Mouse (Mus musculus) stomach, postnatal 0 days (tissue): ENCODE measurements around the gene Stk10. TPM values are rescaled to one million over a fixed set of nuclear protein-coding genes. Genes with fewer than 3 reads are reported as not detected.

Experiments used
- ATAC-seq: fragments of 200-750 bp; cut with Nextera tagmentation; 2 replicates; pipeline ENCODE4 v1.8.0; 2017; ENCODE audit not compliant: low FRiP score, low TSS enrichment
- DNase-seq: peaks from one replicate; pipeline ENCODE4 v3.0.0-alpha.2; 2016; ENCODE audit warnings: low spot score
- H3K27ac ChIP-seq: fragments of 300-500 bp; sonication (generic); replicated peaks from 2 replicates; pipeline ENCODE4 v1.5.1; 2014; ENCODE audit warnings: mild to moderate bottlenecking, control low read depth
- H3K27me3 ChIP-seq: fragments of 300-500 bp; sonication (generic); 2 replicates; pipeline ENCODE4 v1.6.1; 2014; ENCODE audit warnings: low read length; ENCODE audit not compliant: control insufficient read depth, insufficient read depth
- H3K36me3 ChIP-seq: fragments of 300-500 bp; sonication (generic); 2 replicates; pipeline ENCODE4 v1.6.1; 2014; ENCODE audit warnings: low read length, mixed read lengths; ENCODE audit not compliant: control insufficient read depth, insufficient read depth
- H3K4me1 ChIP-seq: fragments of 300-500 bp; sonication (generic); replicated peaks from 2 replicates; pipeline ENCODE4 v1.6.1; 2014; ENCODE audit warnings: antibody characterized with exemption; ENCODE audit not compliant: control insufficient read depth, insufficient read depth
- H3K4me2 ChIP-seq: fragments of 300-500 bp; sonication (generic); replicated peaks from 2 replicates; pipeline ENCODE4 v1.6.1; 2014; ENCODE audit warnings: low read depth, mild to moderate bottlenecking, control low read depth, moderate library complexity
- H3K4me3 ChIP-seq: fragments of 300-500 bp; sonication (generic); 2 replicates; pipeline ENCODE4 v1.5.1; 2014; ENCODE audit warnings: low read depth, low read length, control low read depth
- H3K9ac ChIP-seq: fragments of 300-500 bp; sonication (generic); 2 replicates; pipeline ENCODE4 v1.6.1; 2014; ENCODE audit warnings: mild to moderate bottlenecking, low read length, control low read depth, mixed read lengths
- H3K9me3 ChIP-seq: fragments of 300-500 bp; sonication (generic); 2 replicates; pipeline ENCODE4 v1.6.1; 2016; ENCODE audit warnings: low read length; ENCODE audit not compliant: control insufficient read depth
- CTCF ChIP-seq: IDR thresholded peaks from 2 replicates; pipeline ENCODE4 v1.5.1; 2016; ENCODE audit warnings: antibody characterized with exemption, low read depth, mild to moderate bottlenecking, moderate library complexity
- EP300 ChIP-seq: optimal IDR thresholded peaks from 2 replicates; pipeline ENCODE3; 2016; ENCODE audit warnings: antibody characterized with exemption
- WGBS: fragments of 180-500 bp; shearing (Covaris S2); extraction: QIAGEN DNeasy Blood & Tissue Kit; methylation state at CpG from one replicate; pipeline ENCODE4 v1.1.7; 2014; 5-methylcytosine and 5-hydroxymethylcytosine counted together
- polyA plus RNA-seq: library from polyadenylated mRNA; unstranded; fragments of >200 nt; fragmentation: Nextera tagmentation; extraction: Ambion mirVana; gene quantifications from 2 replicates; pipeline ENCODE4 v1.2.1, GENCODE M21; 2015

Gene Stk10
- polyA plus RNA-seq, 1 experiment from 2014 or later: 1.1 TPM

DNA sequence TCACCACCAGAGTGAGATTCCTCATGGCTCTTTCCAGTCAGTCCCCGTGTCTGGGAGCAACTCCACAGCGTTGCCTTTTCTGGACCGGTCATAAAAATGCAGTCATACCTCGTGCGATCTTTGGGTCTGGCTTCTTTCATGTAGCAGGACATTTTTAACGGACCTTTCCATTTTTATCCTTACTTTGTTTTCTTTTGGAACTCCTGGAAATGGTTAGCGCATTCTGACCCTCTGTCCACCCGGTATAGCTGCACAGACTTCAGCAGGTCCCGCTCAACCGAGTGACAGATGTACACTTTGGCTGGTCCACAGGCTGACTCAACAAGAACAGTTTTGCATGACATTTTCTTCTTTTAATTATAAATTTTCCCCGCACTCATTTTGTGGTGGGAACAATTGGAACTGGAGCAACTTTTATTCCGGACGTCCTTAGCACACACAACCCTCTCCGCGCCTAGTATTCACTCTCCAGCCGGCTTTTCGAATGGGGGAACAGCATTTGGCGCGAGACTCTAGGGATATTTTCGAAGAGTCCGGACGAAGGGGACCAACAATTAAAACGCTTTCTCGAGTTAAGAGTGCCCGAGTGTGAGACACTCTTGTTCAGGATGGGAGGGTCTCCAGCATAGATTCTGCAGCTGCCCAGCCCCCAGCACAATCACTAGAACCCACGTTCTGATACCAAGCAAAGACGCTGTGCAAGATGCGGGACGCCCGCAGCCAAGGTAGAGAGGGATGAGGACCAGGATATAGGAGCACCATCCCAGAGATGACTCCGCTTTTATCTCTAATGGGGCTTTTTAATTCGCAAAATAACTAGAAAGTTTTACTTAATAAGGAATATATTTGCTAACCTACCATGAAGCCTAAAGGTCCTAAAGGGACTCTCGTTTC, 987 bp upstream of the Stk10 start, which contains the start of gene Efcab9:
Gene Efcab9, minus strand, starts transcription at position 211 of the 894 bp plus-strand sequence.
- H3K27me3 ChIP-seq: no peaks in the 10 kb centered on the region
- DNase-seq (no peak), ATAC-seq (no peak)
- H3K4me1 ChIP-seq: 0 out of 2 replicates have a peak, but pooled peaks cover 3% of the 10 kb centered on the region
- peak within 1 kb of the TSS; percentile 67 for H3K4me3 ChIP-seq
- TF ChIP-seq CTCF (no peak), EP300 (no peak)
- H3K9me3 ChIP-seq: no peaks in the 10 kb centered on the region
- H3K36me3 ChIP-seq: no peaks in the 10 kb centered on the region
- WGBS: 3% methylated on average over 33 of the region's 33 CpGs
- H3K9ac ChIP-seq: peak within 1 kb of the TSS; percentile 59
- peak within 1 kb of the TSS; percentile 94 for H3K4me2 ChIP-seq
- peak within 1 kb of the TSS; percentile 56; the same call in 1 of the 2 replicates for H3K27ac ChIP-seq

DNA sequence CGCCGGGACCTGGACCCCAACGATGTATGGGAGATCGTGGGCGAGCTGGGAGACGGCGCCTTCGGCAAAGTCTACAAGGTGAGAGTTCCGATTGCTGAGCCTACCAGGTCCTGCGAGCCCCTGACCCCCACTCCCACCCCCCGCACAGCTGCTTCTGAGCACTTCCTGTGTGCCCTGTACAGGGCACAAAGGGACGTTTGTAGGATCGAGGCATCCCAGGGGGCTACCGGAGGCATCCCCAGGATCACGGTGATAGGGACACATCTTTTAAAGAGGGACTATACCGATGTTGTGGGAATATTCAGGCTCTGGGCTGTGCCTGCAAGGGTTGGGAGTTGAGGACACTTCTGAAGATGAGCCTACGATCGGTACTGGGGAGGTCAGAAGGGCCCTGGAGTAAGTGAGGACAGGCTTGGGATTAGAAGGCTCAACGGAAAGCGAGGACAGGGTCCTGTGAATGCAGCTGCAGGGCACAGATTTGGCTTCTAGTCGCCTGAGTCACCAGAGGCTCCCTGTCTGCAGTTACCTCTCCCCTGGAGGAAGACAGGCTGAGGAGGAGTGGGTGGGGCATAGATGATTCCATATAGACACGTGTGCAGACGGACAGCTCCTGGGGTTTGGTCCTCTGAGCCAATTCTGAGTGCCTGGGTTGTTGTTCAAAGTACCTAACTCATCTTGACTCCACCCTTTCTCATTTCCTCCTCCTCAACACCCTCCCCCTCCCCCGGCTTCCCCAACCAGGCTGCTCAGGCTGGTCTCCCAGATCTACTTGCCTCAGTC, 567 bp downstream of the Stk10 start:
- H3K4me1 ChIP-seq: 0 out of 2 replicates have a peak, but pooled peaks cover 3% of the 10 kb centered on the region
- no peaks in the 10 kb centered on the region for H3K27me3 ChIP-seq
- H3K4me3 ChIP-seq: peak overlapping the region; percentile 67
- peak; percentile 47 for DNase-seq
- peak; percentile 28 for ATAC-seq
- no peak for TF ChIP-seq CTCF
- TF ChIP-seq EP300: no peak
- H3K27ac ChIP-seq: peak overlapping the region; percentile 53; the same call in 1 of the 2 replicates
- no peaks in the 10 kb centered on the region for H3K36me3 ChIP-seq
- H3K4me2 ChIP-seq: peak overlapping the region; percentile 94
- 2% methylated on average over 24 of the region's 24 CpGs for WGBS
- H3K9me3 ChIP-seq: no peaks in the 10 kb centered on the region
- peak overlapping the region; percentile 61 for H3K9ac ChIP-seq

DNA sequence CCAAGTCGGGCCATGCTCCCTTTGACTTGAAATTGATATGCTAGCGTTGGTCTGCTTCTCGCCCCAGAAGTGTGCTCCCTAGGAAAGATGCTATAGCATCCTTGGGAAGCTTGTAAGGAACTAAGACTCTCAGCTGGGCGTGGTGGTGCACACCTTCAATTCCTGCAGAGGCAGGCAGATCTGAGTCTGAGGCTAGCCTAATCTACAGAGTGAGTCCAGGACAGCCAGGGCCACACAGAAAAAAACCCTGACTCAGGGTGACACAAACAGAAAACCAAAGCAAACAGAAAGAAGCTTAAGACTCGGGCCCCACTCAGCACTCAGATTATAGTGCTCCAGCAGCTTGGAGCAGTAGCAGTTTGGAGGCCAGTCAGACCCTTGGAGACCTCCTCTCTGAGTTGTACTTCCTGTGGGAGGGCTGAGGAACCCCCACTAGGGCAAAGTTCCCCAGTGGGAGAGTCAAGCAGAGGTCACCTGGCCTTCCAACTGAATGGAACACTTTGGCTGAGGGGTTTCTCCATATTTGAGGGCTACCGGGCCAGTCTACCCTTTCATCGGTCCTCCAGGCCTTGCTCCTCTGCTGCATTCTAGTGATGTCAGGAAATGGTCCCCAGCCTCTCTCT, 1.5 kb downstream of the Stk10 start:
- ATAC-seq: no peak
- H3K9ac ChIP-seq: no peak overlapping the region
- H3K4me1 ChIP-seq: 0 out of 2 replicates have a peak, but pooled peaks cover 3% of the 10 kb centered on the region
- DNase-seq: no peak
- no peaks in the 10 kb centered on the region for H3K9me3 ChIP-seq
- WGBS: 76% methylated on average over 7 of the region's 7 CpGs
- H3K36me3 ChIP-seq: no peaks in the 10 kb centered on the region
- no peaks in the 10 kb centered on the region for H3K27me3 ChIP-seq
- TF ChIP-seq CTCF (no peak), EP300 (no peak)
- no peak overlapping the region; the same call in 1 of the 2 replicates for H3K4me2 ChIP-seq
- H3K4me3 ChIP-seq: no peak overlapping the region
- no peak overlapping the region for H3K27ac ChIP-seq

DNA sequence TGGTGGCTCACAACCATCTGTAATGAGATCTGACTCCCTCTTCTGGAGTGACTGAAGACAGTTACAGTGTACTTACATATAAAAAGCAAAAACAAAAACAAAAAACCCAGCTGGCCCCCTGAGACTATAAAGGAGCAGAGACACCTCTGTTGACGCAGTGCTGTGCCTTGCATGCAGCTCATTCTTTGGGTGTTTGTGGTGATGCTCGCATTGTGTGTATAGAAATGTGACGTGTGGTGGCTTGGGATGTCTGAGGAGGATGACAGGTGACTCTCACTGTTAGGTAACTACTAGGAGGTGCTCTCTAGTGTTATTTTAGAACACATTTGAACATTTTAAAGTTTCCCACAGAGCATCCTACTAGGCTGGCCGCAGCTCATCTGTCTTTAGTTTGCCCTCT, 2.5 kb downstream of the Stk10 start:
- Histone ChIP-seq H3K4me3 (no peak overlapping the region), H3K4me1 (0 out of 2 replicates have a peak, but pooled peaks cover 3% of the 10 kb centered on the region), H3K36me3 (no peaks in the 10 kb centered on the region), H3K27me3 (no peaks in the 10 kb centered on the region), H3K27ac (no peak overlapping the region), H3K9ac (no peak overlapping the region), H3K4me2 (no peak overlapping the region), H3K9me3 (no peaks in the 10 kb centered on the region)
- ATAC-seq (no peak), DNase-seq (no peak)
- 94% methylated on average over 4 of the region's 4 CpGs for WGBS
- TF ChIP-seq EP300 (no peak), CTCF (no peak)

DNA sequence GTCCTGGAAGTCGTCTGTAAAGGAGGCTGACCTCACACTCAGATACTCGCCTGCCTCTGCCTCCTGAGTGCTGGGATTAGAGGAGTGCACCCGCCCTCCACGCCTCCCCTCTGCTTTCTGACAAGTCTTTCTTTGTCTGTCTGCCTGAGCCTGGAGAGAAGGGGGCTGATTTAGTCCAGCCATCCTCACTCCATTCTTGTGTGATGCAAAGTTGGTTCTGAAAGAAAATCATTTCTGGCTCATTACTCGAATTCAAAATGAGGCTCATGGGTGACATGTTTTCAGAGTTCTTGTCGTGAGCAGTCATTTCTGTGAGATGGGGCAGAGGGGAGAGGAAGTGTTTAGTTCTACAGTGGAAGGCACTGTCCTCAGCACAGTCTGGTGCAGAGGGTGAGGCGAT, 3.8 kb downstream of the Stk10 start:
- no peak for TF ChIP-seq EP300
- no peak for TF ChIP-seq CTCF
- no peak overlapping the region for H3K4me2 ChIP-seq
- WGBS: 69% methylated on average over 7 of the region's 7 CpGs
- no peaks in the 10 kb centered on the region for H3K27me3 ChIP-seq
- ATAC-seq: no peak
- no peak overlapping the region for H3K27ac ChIP-seq
- H3K36me3 ChIP-seq: no peaks in the 10 kb centered on the region
- H3K9ac ChIP-seq: no peak overlapping the region
- no peak overlapping the region for H3K4me3 ChIP-seq
- H3K9me3 ChIP-seq: no peaks in the 10 kb centered on the region
- DNase-seq: no peak
- H3K4me1 ChIP-seq: 0 out of 2 replicates have a peak, but pooled peaks cover 3% of the 10 kb centered on the region
